In genomic region chr9:121923443-121923842, GRCm38 (mm10) we compare ENCODE assay signal across 28 mouse cellular contexts. TPM values are rescaled to one million over a fixed set of nuclear protein-coding genes. Genes with fewer than 3 reads are reported as not detected.
"Had no signal": no experiment of that assay in that cellular context is flagged by ENCODE, and none has a peak within 500 bp of the region (broad histone marks: within the 10 kb centered on the region; RNA-seq: fewer than 3 reads in every experiment).

No protein-coding gene starts in this region.

- H3K27ac ChIP-seq: midbrain, embryonic 10.5 days; midbrain, embryonic 13.5 days; neural tube, embryonic 13.5 days had no signal

- ATAC-seq: intestine, embryonic 16.5 days; midbrain, embryonic 13.5 days; midbrain, embryonic 16.5 days had no signal

- H3K9me3 ChIP-seq: midbrain, embryonic 13.5 days; neural tube, embryonic 13.5 days had no signal

- H3K4me1 ChIP-seq: midbrain, embryonic 10.5 days; midbrain, embryonic 13.5 days; neural tube, embryonic 13.5 days had no signal

- H3K36me3 ChIP-seq: midbrain, embryonic 10.5 days; midbrain, embryonic 13.5 days; neural tube, embryonic 13.5 days had no signal

- H3K27me3 ChIP-seq: midbrain, embryonic 13.5 days; neural tube, embryonic 13.5 days had no signal

- H3K9ac ChIP-seq: midbrain, embryonic 13.5 days; neural tube, embryonic 13.5 days had no signal

- DNase-seq: kidney, adult 18-20 months; kidney, adult 9 months; kidney, postnatal 14 days; kidney, postnatal 4 days; lung, adult 2 months; retina, postnatal 1 day; right cerebral cortex, postnatal 25 days; thymus, adult 18-20 months; thymus, postnatal 36 days had no signal

- H3K4me2 ChIP-seq: midbrain, embryonic 13.5 days; neural tube, embryonic 13.5 days had no signal

- H3K4me3 ChIP-seq: megakaryocyte, embryonic 14.5 days; midbrain, embryonic 10.5 days; midbrain, embryonic 13.5 days; myocyte; neural tube, embryonic 13.5 days had no signal

RNA-seq across cellular contexts. Expression of gene Cyp8b1, which starts 7.3 kb away (rescaled TPM):
- total RNA-seq: layer of hippocampus, adult 18-20 months; layer of hippocampus, postnatal 14 days; left cerebral cortex, adult 18-20 months; left cerebral cortex, postnatal 10 days; left cerebral cortex, postnatal 36 days; monocyte, adult 5-6 weeks; neutrophil, adult 5-6 weeks had no signal
- polyA plus RNA-seq: intestine, embryonic 16.5 days; kidney, embryonic 16.5 days; limb, embryonic 11.5 days; limb, embryonic 14.5 days; lung, embryonic 16.5 days; midbrain, embryonic 10.5 days; midbrain, embryonic 13.5 days; midbrain, embryonic 16.5 days; myocyte; neural tube, embryonic 13.5 days; testis, adult 2 months had no signal

RNA-seq across cellular contexts. Expression of gene Fam198a, which starts 27.3 kb away (rescaled TPM):
- total RNA-seq: monocyte, adult 5-6 weeks; neutrophil, adult 5-6 weeks had no signal
